Mouse (Mus musculus): ENCODE data around the gene Prkar1a. TPM values are rescaled to one million over a fixed set of nuclear protein-coding genes. Genes with fewer than 3 reads are reported as not detected.

The Prkar1a gene
- polyA plus RNA-seq, 1 experiment = 64.2 TPM

DNA sequence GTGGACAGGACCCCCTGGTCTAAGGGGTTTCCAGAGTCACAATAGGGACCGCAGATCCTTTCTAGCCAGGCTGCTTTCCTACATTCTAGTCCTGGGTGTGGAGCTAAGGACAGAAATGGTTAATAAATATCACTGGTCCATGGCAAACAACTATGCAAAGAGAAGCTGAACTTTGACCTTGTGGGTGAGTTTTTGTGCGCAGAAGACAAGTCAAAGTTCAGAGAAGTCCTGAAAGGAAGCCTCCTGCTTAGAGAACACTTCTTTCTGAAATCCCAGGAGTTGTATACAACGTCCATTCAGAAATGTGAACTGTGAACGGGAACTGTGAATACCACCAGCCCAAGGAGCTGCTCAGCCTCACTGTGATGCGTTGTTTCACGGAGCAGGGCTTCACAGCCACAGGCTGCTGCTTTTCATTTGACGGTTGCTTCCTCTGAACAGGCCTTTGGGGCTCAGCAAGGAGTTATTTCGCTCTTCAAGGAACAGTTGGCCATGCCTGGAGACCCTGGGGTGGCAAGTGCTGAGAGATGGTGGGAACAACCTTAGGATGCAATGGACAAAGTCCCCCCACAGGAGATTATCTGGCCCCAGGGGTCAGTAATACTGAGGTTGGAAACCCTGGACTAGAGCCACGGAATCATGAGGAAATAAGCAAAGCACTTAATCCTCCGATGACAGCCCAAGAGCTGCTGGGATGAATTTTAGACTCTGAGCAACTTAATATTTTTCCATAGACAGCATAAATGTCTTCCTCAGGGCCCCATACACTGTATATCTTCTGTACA is 53.0 kb downstream of the Prkar1a start:
- no peak overlapping the region for H3K27ac ChIP-seq (ENCODE audit: control insufficient read depth, insufficient read depth, low read depth, low read length, poor library complexity)
- TF ChIP-seq CTCF (IDR thresholded peaks at IDR 0.05; ENCODE audit: control insufficient read depth, insufficient read depth, low read length) (no peak), POLR2A (IDR thresholded peaks at IDR 0.05; ENCODE audit: borderline replicate concordance, control insufficient read depth, low read depth, low read length) (no peak)
- no peak overlapping the region for H3K4me3 ChIP-seq (replicated peaks; ENCODE audit: control insufficient read depth, low read depth, low read length)
- WGBS = 79% methylated on average over 10 of the region's 10 CpGs
- H3K4me1 ChIP-seq (ENCODE audit: control insufficient read depth, insufficient read depth, low read length) = no peaks in the 10 kb centered on the region; the same call in 1 of the 2 replicates

DNA sequence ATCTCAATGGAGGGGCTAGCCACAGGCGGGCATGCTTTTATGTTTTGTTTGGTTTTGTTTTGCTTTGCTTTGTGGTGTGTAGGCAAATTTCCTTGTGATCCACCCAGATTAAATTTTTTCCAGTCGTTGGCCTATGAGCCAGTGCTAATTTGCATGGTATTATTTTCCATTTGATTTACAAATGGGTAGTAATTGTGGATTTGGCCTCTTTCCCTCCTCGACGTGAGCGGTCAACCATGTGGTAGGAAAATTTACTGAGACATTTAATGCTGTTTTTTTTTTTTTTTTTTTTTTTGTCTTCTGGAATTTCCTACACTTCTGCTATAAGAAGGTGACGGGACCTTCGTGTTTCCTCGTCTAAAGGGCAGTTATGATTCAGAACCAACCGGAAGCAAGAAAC is 54.6 kb downstream of the Prkar1a start:
- Histone ChIP-seq H3K27ac (ENCODE audit: control insufficient read depth, insufficient read depth, low read depth, low read length, poor library complexity) (no peak overlapping the region), H3K4me1 (ENCODE audit: control insufficient read depth, insufficient read depth, low read length) (no peaks in the 10 kb centered on the region; the same call in 1 of the 2 replicates), H3K4me3 (replicated peaks; ENCODE audit: control insufficient read depth, low read depth, low read length) (no peak overlapping the region)
- WGBS = 77% methylated on average over 9 of the region's 9 CpGs
- no peak for TF ChIP-seq CTCF (IDR thresholded peaks at IDR 0.05; ENCODE audit: control insufficient read depth, insufficient read depth, low read length)
- TF ChIP-seq POLR2A (IDR thresholded peaks at IDR 0.05; ENCODE audit: borderline replicate concordance, control insufficient read depth, low read depth, low read length) = no peak

- no peak overlapping the region for H3K4me3 ChIP-seq (replicated peaks; ENCODE audit: control insufficient read depth, low read depth, low read length)
- TF ChIP-seq CTCF (IDR thresholded peaks at IDR 0.05; ENCODE audit: control insufficient read depth, insufficient read depth, low read length) = no peak
- no peak for TF ChIP-seq POLR2A (IDR thresholded peaks at IDR 0.05; ENCODE audit: borderline replicate concordance, control insufficient read depth, low read depth, low read length)
- no peaks in the 10 kb centered on the region; the same call in 1 of the 2 replicates for H3K4me1 ChIP-seq (ENCODE audit: control insufficient read depth, insufficient read depth, low read length)
- WGBS = 83% methylated on average over 22 of the region's 22 CpGs
- no peak overlapping the region for H3K27ac ChIP-seq (ENCODE audit: control insufficient read depth, insufficient read depth, low read depth, low read length, poor library complexity)
Observed at GRCm38 (mm10) chr11:109704311-109705205, 55.4 kb downstream of the Prkar1a start.

DNA sequence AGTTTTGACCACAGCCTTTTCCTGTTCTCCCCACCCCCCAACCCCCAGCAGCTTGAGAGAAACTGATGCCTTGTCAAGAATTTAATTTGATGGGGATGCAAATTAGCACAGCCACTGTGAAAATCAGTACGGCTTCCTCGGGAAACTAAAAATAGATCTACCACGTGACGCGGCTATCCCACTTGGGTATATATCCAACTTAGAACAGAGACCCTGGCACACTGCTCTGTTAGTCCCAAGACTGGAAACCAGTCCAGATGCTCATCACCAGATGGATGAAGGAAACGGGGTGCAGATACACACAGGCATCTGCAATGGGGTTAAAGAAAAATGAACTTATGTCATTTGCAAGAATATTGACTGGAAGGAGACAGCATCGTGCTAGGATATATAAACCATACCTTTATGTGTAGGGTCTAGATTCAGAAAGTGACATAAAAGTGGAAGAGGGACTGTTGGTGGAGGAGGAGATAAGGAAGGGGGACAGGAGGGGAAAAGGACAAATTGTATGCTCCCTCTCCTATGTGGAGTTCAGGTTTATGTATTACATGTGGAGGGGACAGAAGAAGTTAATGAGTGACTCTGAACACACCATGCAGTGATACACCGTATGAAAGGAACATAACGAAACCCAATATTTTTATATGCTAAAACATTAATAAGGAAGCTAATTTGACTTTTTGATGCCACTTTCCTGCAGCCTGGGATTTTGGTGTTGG is 56.3 kb downstream of the Prkar1a start:
- Histone ChIP-seq H3K4me3 (replicated peaks; ENCODE audit: control insufficient read depth, low read depth, low read length) (no peak overlapping the region), H3K4me1 (ENCODE audit: control insufficient read depth, insufficient read depth, low read length) (no peaks in the 10 kb centered on the region; the same call in 1 of the 2 replicates), H3K27ac (ENCODE audit: control insufficient read depth, insufficient read depth, low read depth, low read length, poor library complexity) (no peak overlapping the region)
- WGBS = 39% methylated on average over 9 of the region's 9 CpGs
- TF ChIP-seq CTCF (IDR thresholded peaks at IDR 0.05; ENCODE audit: control insufficient read depth, insufficient read depth, low read length) (no peak), POLR2A (IDR thresholded peaks at IDR 0.05; ENCODE audit: borderline replicate concordance, control insufficient read depth, low read depth, low read length) (no peak)

- Histone ChIP-seq H3K4me1 (ENCODE audit: control insufficient read depth, insufficient read depth, low read length) (no peaks in the 10 kb centered on the region; the same call in 1 of the 2 replicates), H3K4me3 (replicated peaks; ENCODE audit: control insufficient read depth, low read depth, low read length) (no peak overlapping the region), H3K27ac (ENCODE audit: control insufficient read depth, insufficient read depth, low read depth, low read length, poor library complexity) (no peak overlapping the region)
- TF ChIP-seq POLR2A (IDR thresholded peaks at IDR 0.05; ENCODE audit: borderline replicate concordance, control insufficient read depth, low read depth, low read length) = no peak
- no peak for TF ChIP-seq CTCF (IDR thresholded peaks at IDR 0.05; ENCODE audit: control insufficient read depth, insufficient read depth, low read length)
- 53% methylated on average over 9 of the region's 9 CpGs for WGBS
Observed at GRCm38 (mm10) chr11:109706055-109706412, 56.8 kb downstream of the Prkar1a start.

- Histone ChIP-seq H3K4me3 (replicated peaks; ENCODE audit: control insufficient read depth, low read depth, low read length) (no peak overlapping the region), H3K4me1 (ENCODE audit: control insufficient read depth, insufficient read depth, low read length) (no peaks in the 10 kb centered on the region; the same call in 1 of the 2 replicates), H3K27ac (ENCODE audit: control insufficient read depth, insufficient read depth, low read depth, low read length, poor library complexity) (no peak overlapping the region)
- 76% methylated on average over 4 of the region's 4 CpGs for WGBS
- TF ChIP-seq CTCF (IDR thresholded peaks at IDR 0.05; ENCODE audit: control insufficient read depth, insufficient read depth, low read length) = no peak
- TF ChIP-seq POLR2A (IDR thresholded peaks at IDR 0.05; ENCODE audit: borderline replicate concordance, control insufficient read depth, low read depth, low read length) = no peak
Observed at GRCm38 (mm10) chr11:109706586-109706985, 57.4 kb downstream of the Prkar1a start.

DNA sequence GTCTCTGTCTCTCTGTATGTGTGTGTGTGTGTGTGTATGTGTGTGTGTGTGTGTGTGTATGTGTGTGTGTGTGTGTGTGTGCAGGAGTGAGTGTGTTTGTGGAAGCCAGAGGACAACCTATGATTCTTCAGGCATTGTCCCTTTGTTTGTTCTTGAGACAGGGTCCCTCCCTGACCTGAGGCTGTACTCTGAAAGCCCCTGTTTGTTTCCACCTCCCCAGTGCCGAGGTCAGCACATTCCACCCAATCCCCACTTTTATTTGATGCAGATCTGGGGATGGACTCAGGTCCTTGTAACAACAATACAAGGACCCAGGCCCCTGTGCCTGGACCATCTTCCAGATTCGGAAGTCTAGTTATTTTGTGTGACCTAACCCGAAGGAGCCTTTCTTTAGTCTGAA is 58.2 kb downstream of the Prkar1a start:
- 72% methylated on average over 3 of the region's 3 CpGs for WGBS
- TF ChIP-seq POLR2A (IDR thresholded peaks at IDR 0.05; ENCODE audit: borderline replicate concordance, control insufficient read depth, low read depth, low read length) (no peak), CTCF (IDR thresholded peaks at IDR 0.05; ENCODE audit: control insufficient read depth, insufficient read depth, low read length) (no peak)
- Histone ChIP-seq H3K27ac (ENCODE audit: control insufficient read depth, insufficient read depth, low read depth, low read length, poor library complexity) (no peak overlapping the region), H3K4me1 (ENCODE audit: control insufficient read depth, insufficient read depth, low read length) (no peaks in the 10 kb centered on the region; the same call in 1 of the 2 replicates), H3K4me3 (replicated peaks; ENCODE audit: control insufficient read depth, low read depth, low read length) (no peak overlapping the region)

Measured in bone marrow, adult 2 months (tissue).